ENCODE assay signal across 24 mouse cellular contexts in the genomic region with DNA sequence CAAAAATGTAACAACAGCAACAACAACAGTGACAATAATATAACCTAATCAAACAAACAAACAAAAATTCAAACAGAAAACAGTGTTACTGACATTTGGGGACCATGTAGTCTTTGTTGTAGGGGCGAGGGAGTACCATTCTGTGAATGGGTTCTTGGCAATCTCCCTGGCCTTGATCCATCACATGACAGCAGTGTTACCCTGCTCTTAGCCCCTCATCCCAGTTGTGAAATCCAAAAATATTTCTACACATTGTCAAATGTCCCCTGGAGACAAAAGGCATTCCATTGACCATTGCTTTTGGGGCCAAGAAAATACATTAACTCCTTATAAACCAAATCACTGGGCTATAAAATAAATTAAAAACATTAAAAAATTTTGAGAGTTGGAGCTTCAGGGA.
"Had no signal": no experiment of that assay in that cellular context is flagged by ENCODE, and none has a peak within 500 bp of the region (broad histone marks: within the 10 kb centered on the region; RNA-seq: fewer than 3 reads in every experiment).

No protein-coding gene starts in this region.

- H3K4me3 ChIP-seq: intestine, embryonic 15.5 days; kidney, embryonic 15.5 days; limb, embryonic 10.5 days; limb, embryonic 13.5 days; liver, embryonic 12.5 days; liver, embryonic 15.5 days; midbrain, embryonic 10.5 days; midbrain, embryonic 13.5 days; myocyte; neural tube, embryonic 13.5 days had no signal

- H3K9me3 ChIP-seq: intestine, embryonic 15.5 days; kidney, embryonic 15.5 days; limb, embryonic 10.5 days; limb, embryonic 13.5 days; liver, embryonic 12.5 days; liver, embryonic 15.5 days; megakaryocyte, embryonic 14.5 days; midbrain, embryonic 10.5 days; midbrain, embryonic 13.5 days; neural tube, embryonic 13.5 days had no signal

- H3K27me3 ChIP-seq: intestine, embryonic 15.5 days; kidney, embryonic 15.5 days; liver, embryonic 12.5 days; liver, embryonic 15.5 days; megakaryocyte, embryonic 14.5 days; midbrain, embryonic 13.5 days; neural tube, embryonic 13.5 days had no signal

- DNase-seq: kidney, adult 11 months; kidney, adult 8-10 months; kidney, postnatal 10 days; kidney, postnatal 36 days; layer of hippocampus, adult 9-11 months; liver; retina, postnatal 1 day; right cerebral cortex, postnatal 25 days; thymus, adult 18-20 months; thymus, postnatal 14 days; thymus, postnatal 4 days had no signal

- H3K4me1 ChIP-seq: intestine, embryonic 15.5 days; kidney, embryonic 15.5 days; liver, embryonic 12.5 days; liver, embryonic 15.5 days; midbrain, embryonic 13.5 days had no signal

- H3K4me2 ChIP-seq: intestine, embryonic 15.5 days; kidney, embryonic 15.5 days; limb, embryonic 13.5 days; liver, embryonic 12.5 days; liver, embryonic 15.5 days; midbrain, embryonic 13.5 days; neural tube, embryonic 13.5 days had no signal

- H3K9ac ChIP-seq: intestine, embryonic 15.5 days; kidney, embryonic 15.5 days; limb, embryonic 13.5 days; liver, embryonic 12.5 days; liver, embryonic 15.5 days; midbrain, embryonic 13.5 days; neural tube, embryonic 13.5 days had no signal

- H3K27ac ChIP-seq: intestine, embryonic 15.5 days; kidney, embryonic 15.5 days; limb, embryonic 10.5 days; limb, embryonic 13.5 days; liver, embryonic 12.5 days; liver, embryonic 15.5 days; macrophage; midbrain, embryonic 10.5 days; midbrain, embryonic 13.5 days; neural tube, embryonic 13.5 days had no signal

- ATAC-seq: intestine, embryonic 15.5 days; liver, embryonic 12.5 days; midbrain, embryonic 13.5 days; midbrain, embryonic 16.5 days had no signal

- H3K36me3 ChIP-seq: intestine, embryonic 15.5 days; kidney, embryonic 15.5 days; limb, embryonic 10.5 days; liver, embryonic 12.5 days; liver, embryonic 15.5 days; midbrain, embryonic 10.5 days; midbrain, embryonic 13.5 days; neural tube, embryonic 13.5 days had no signal
